Mouse (Mus musculus) embryonic facial prominence, embryonic 13.5 days (tissue): Measurements from ENCODE around the gene Igfals. TPM values are rescaled to one million over a fixed set of nuclear protein-coding genes. Genes with fewer than 3 reads are reported as not detected.

Experiments used
- ATAC-seq: fragments of 200-750 bp; cut with Nextera tagmentation; 2 replicates; pipeline ENCODE4 v1.8.0; 2017; ENCODE audit warnings: low read depth; ENCODE audit not compliant: insufficient number of reproducible peaks, insufficient read depth, low FRiP score, low TSS enrichment
- H3K27ac ChIP-seq: fragments of 300-500 bp; sonication (generic); 2 replicates; pipeline ENCODE4 v1.5.1; 2015; ENCODE audit warnings: moderate library complexity, mild to moderate bottlenecking, inconsistent platforms
- H3K27me3 ChIP-seq: fragments of 300-500 bp; sonication (generic); 2 replicates; pipeline ENCODE4 v1.6.1; 2015; ENCODE audit warnings: mild to moderate bottlenecking, inconsistent platforms
- H3K36me3 ChIP-seq: fragments of 300-500 bp; sonication (generic); 2 replicates; pipeline ENCODE4 v1.6.1; 2015; ENCODE audit warnings: mild to moderate bottlenecking, inconsistent platforms
- H3K4me1 ChIP-seq: fragments of 300-500 bp; sonication (generic); 2 replicates; pipeline ENCODE4 v1.6.1; 2015; ENCODE audit warnings: inconsistent platforms
- H3K4me2 ChIP-seq: fragments of 300-500 bp; sonication (generic); 2 replicates; pipeline ENCODE4 v1.6.1; 2015; ENCODE audit warnings: moderate library complexity, mild to moderate bottlenecking, inconsistent platforms
- H3K4me3 ChIP-seq: fragments of 300-500 bp; sonication (generic); 2 replicates; pipeline ENCODE4 v1.5.1; 2015; ENCODE audit warnings: mild to moderate bottlenecking, inconsistent platforms
- H3K9ac ChIP-seq: fragments of 300-500 bp; sonication (generic); 2 replicates; pipeline ENCODE4 v1.6.1; 2015; ENCODE audit warnings: mild to moderate bottlenecking, inconsistent platforms
- H3K9me3 ChIP-seq: fragments of 300-500 bp; sonication (generic); 2 replicates; pipeline ENCODE4 v1.6.1; 2016; ENCODE audit warnings: inconsistent platforms
- WGBS: fragments of 180-500 bp; shearing (Covaris S2); methylation state at CpG from one replicate; pipeline ENCODE4 v1.1.7; 2015; ENCODE audit warnings: mixed read lengths; 5-methylcytosine and 5-hydroxymethylcytosine counted together
- polyA plus RNA-seq: library from polyadenylated mRNA; unstranded; fragments of >200 nt; fragmentation: Nextera tagmentation; extraction: Ambion mirVana; gene quantifications from 2 replicates; pipeline ENCODE4 v1.2.1, GENCODE M21; 2015

Igfals gene
- polyA plus RNA-seq = 0.37 and 0.42 TPM in 2 replicates

DNA sequence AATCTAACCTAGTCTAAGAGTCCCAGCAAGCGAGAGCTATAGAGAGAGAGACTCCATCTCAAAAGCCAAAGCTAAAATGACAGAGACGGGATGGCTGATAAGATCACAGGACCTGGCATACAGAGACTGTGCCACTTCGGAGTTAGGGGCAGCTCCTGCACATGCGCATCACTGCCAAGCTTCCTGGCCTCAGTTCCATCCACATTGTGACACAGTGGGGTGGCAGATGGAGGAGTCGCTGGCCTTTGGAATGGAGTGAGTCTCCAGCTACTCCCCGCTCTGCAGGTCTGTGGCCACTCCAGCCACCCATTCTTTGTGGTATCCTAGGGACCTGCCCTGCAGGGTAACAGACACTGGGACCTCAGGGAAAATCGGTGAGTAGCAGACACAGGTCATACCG, at the start of gene Igfals:
Gene Igfals (plus strand): TSS at position 222 of the 400 bp plus-strand sequence.
- H3K27me3 ChIP-seq = no peaks in the 10 kb centered on the region
- no peak within 1 kb of the TSS for H3K4me3 ChIP-seq
- H3K9me3 ChIP-seq = no peaks in the 10 kb centered on the region
- peaks cover 36% of the 10 kb centered on the region for H3K36me3 ChIP-seq
- no peak within 1 kb of the TSS for H3K4me2 ChIP-seq
- WGBS = 84% methylated on average over 8 of the region's 8 CpGs
- ATAC-seq = no peak
- H3K9ac ChIP-seq = 0 out of 2 replicates have a peak within 1 kb of the TSS, but pooled peaks have one; percentile 6
- no peak within 1 kb of the TSS for H3K27ac ChIP-seq
- no peaks in the 10 kb centered on the region for H3K4me1 ChIP-seq

- no peaks in the 10 kb centered on the region for H3K36me3 ChIP-seq
- H3K27ac ChIP-seq = no peak overlapping the region
- no peaks in the 10 kb centered on the region for H3K4me1 ChIP-seq
- H3K9ac ChIP-seq = no peak overlapping the region
- no peak overlapping the region for H3K4me2 ChIP-seq
- H3K27me3 ChIP-seq = peaks cover 17% of the 10 kb centered on the region; the same call in 1 of the 2 replicates
- H3K4me3 ChIP-seq = no peak overlapping the region
- no peaks in the 10 kb centered on the region for H3K9me3 ChIP-seq
- WGBS = 26% methylated on average over 1 of the region's 1 CpGs
- ATAC-seq = no peak
Measured at GRCm38 (mm10) chr17:24817503-24817902, 48.3 kb upstream of the Igfals start.

- peaks cover 15% of the 10 kb centered on the region; the same call in 1 of the 2 replicates for H3K27me3 ChIP-seq
- no peaks in the 10 kb centered on the region for H3K9me3 ChIP-seq
- no peak overlapping the region for H3K27ac ChIP-seq
- no peaks in the 10 kb centered on the region for H3K36me3 ChIP-seq
- H3K4me3 ChIP-seq = no peak overlapping the region
- no peaks in the 10 kb centered on the region for H3K4me1 ChIP-seq
- no peak for ATAC-seq
- 54% methylated on average over 6 of the region's 6 CpGs for whole genome bisulfite sequencing
- H3K9ac ChIP-seq = no peak overlapping the region
- no peak overlapping the region for H3K4me2 ChIP-seq
Measured at GRCm38 (mm10) chr17:24818172-24818571, 47.6 kb upstream of the Igfals start.

- H3K9me3 ChIP-seq = no peaks in the 10 kb centered on the region
- ATAC-seq = no peak
- no peaks in the 10 kb centered on the region for H3K36me3 ChIP-seq
- no peaks in the 10 kb centered on the region for H3K4me1 ChIP-seq
- peaks cover 15% of the 10 kb centered on the region for H3K27me3 ChIP-seq
- H3K9ac ChIP-seq = no peak overlapping the region
- H3K4me3 ChIP-seq = no peak overlapping the region
- no peak overlapping the region for H3K27ac ChIP-seq
- WGBS = 66% methylated on average over 2 of the region's 2 CpGs
- no peak overlapping the region for H3K4me2 ChIP-seq
Measured at GRCm38 (mm10) chr17:24819469-24819868, 46.3 kb upstream of the Igfals start.

DNA sequence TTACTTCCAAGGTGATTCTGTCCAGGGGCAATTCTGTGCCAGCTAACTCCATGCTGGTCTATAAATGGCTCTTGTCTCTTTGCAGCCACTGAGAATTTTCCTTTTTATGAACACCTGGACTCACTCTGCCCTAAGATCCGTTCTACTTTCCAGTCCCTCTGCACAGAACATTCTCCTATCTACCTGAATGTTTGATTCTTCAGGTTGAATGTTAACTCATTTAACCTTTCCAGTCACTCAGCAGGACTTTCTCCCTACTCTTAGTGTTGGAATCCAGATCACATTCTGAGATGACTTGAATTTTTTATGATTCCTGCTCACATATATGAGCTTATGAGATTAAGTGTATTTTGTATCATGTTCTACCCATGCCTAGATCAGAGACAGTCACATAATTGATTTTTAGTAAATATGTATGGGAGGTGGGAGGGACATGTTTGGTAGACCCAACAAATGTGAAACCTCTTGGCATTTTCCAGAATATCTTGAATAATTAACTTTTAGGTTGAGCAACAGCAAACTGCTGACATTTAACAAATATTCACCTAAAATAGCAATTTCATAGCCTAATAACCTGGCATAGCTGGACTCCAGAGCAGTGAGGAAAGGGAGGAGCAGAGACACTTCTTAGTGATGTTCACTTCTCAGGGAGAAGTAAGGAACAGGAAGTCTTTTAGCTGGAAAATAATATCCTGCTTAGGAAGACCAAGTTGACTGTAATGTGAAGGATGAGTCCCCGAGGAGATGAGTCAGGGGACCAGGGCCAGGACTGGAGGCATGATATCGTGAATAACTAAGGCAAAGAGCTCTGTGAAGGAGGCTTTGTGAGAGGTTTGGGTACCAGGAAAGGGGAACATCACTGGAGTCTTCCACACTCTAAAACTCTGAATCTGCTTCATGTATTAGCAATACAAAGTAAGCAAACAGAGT, 44.2 kb upstream of the Igfals start:
- H3K27ac ChIP-seq = no peak overlapping the region
- no peak overlapping the region for H3K4me3 ChIP-seq
- H3K9ac ChIP-seq = no peak overlapping the region
- H3K9me3 ChIP-seq = no peaks in the 10 kb centered on the region
- no peaks in the 10 kb centered on the region for H3K4me1 ChIP-seq
- no peak overlapping the region for H3K4me2 ChIP-seq
- 56% methylated on average over 3 of the region's 3 CpGs for WGBS
- ATAC-seq = no peak
- peaks cover 28% of the 10 kb centered on the region for H3K27me3 ChIP-seq
- H3K36me3 ChIP-seq = no peaks in the 10 kb centered on the region

GRCm38 (mm10) chr17:24839842-24840241, 26.0 kb upstream of the Igfals start, which contains the start of gene Hagh:
Hagh (plus strand) TSS chr17:24840143.
- ATAC-seq = no peak
- WGBS = 58% methylated on average over 8 of the region's 8 CpGs
- H3K4me3 ChIP-seq = no peak within 1 kb of the TSS
- no peak within 1 kb of the TSS for H3K27ac ChIP-seq
- no peaks in the 10 kb centered on the region for H3K9me3 ChIP-seq
- no peak within 1 kb of the TSS for H3K9ac ChIP-seq
- peaks cover 26% of the 10 kb centered on the region for H3K27me3 ChIP-seq
- H3K4me2 ChIP-seq = no peak within 1 kb of the TSS
- H3K4me1 ChIP-seq = no peaks in the 10 kb centered on the region
- no peaks in the 10 kb centered on the region for H3K36me3 ChIP-seq

DNA sequence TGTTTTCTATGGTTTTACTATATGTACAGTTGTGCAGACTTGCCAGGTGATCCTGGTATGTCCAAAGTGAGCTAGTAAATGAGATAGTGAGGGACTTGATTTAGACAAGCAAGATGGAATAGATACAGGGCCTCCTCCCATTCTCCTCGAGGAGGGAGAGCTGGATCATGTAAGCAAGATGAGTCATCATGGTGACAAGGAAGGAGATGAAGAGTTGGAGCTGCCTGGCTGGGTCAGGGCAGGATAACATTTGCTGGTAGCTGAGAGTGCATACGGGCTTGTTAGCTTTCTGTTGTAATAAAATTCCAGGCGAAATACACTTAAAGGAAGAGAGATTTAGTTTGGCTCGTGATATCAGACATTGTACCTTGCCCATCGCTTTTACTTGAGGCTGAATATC, 25.5 kb upstream of the Igfals start:
- Histone ChIP-seq H3K4me1 (no peaks in the 10 kb centered on the region), H3K9me3 (no peaks in the 10 kb centered on the region), H3K27ac (no peak overlapping the region), H3K27me3 (peaks cover 25% of the 10 kb centered on the region), H3K4me2 (no peak overlapping the region), H3K4me3 (no peak overlapping the region), H3K36me3 (no peaks in the 10 kb centered on the region), H3K9ac (no peak overlapping the region)
- WGBS = 55% methylated on average over 5 of the region's 5 CpGs
- ATAC-seq = no peak

DNA sequence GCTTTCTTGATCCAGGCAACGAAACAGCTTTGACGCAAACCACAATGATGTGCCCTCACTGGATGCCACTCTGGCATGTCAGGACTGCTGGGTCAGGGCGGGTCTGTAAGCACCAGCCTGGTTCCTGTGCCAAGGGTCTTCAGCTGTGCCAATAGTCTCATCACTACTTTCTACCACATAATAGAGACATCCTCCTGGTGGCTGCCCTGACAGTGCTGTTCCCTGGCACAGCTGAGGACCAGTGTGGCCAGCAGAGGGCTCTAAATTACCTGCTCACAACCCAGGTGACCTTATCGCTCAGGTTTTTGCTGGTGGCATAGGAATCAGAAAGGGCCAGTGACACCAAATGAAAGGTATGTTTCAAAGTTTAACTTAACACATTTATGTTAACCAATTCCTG, 24.7 kb upstream of the Igfals start:
- H3K36me3 ChIP-seq = no peaks in the 10 kb centered on the region
- H3K9ac ChIP-seq = no peak overlapping the region
- WGBS = 52% methylated on average over 4 of the region's 4 CpGs
- H3K9me3 ChIP-seq = no peaks in the 10 kb centered on the region
- H3K4me3 ChIP-seq = no peak overlapping the region
- no peak overlapping the region for H3K4me2 ChIP-seq
- no peak overlapping the region for H3K27ac ChIP-seq
- peaks cover 20% of the 10 kb centered on the region for H3K27me3 ChIP-seq
- no peaks in the 10 kb centered on the region for H3K4me1 ChIP-seq
- ATAC-seq = no peak

DNA sequence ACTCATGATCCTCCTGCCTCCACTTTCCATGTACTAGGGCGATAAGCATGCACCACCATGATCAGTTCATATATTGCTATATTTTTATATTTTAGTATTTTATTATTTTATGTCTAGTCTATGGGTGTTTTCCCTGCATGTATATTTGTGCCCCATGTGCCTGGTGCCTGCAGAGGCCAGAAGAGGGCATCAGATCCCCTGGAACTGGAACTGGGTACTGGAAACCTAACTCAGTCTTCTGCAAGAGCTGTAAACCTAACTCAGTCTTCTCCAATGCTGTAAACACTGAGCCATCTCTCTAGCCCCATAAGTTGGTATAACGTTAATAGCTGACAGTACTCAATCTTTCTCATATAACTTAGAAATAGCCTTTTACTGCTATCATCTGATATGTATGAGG, 23.2 kb upstream of the Igfals start:
- H3K9ac ChIP-seq = no peak overlapping the region
- WGBS = 47% methylated on average over 2 of the region's 2 CpGs
- no peaks in the 10 kb centered on the region for H3K4me1 ChIP-seq
- H3K9me3 ChIP-seq = no peaks in the 10 kb centered on the region
- no peaks in the 10 kb centered on the region for H3K36me3 ChIP-seq
- H3K27ac ChIP-seq = no peak overlapping the region
- no peak overlapping the region for H3K4me3 ChIP-seq
- ATAC-seq = no peak
- H3K4me2 ChIP-seq = no peak overlapping the region
- peaks cover 20% of the 10 kb centered on the region for H3K27me3 ChIP-seq

GRCm38 (mm10) chr17:24844525-24844924, 21.3 kb upstream of the Igfals start:
- Histone ChIP-seq H3K36me3 (no peaks in the 10 kb centered on the region), H3K4me1 (peaks cover 6% of the 10 kb centered on the region), H3K9me3 (no peaks in the 10 kb centered on the region), H3K4me3 (no peak overlapping the region), H3K9ac (no peak overlapping the region), H3K27me3 (peaks cover 20% of the 10 kb centered on the region), H3K27ac (no peak overlapping the region), H3K4me2 (no peak overlapping the region)
- no peak for ATAC-seq
- 56% methylated on average over 9 of the region's 9 CpGs for WGBS

- Histone ChIP-seq H3K27me3 (peaks cover 22% of the 10 kb centered on the region), H3K4me1 (peaks cover 17% of the 10 kb centered on the region), H3K27ac (no peak overlapping the region), H3K36me3 (no peaks in the 10 kb centered on the region), H3K4me3 (no peak overlapping the region), H3K9ac (no peak overlapping the region), H3K4me2 (no peak overlapping the region), H3K9me3 (no peaks in the 10 kb centered on the region)
- ATAC-seq = no peak
- WGBS = 97% methylated on average over 1 of the region's 1 CpGs
Measured at GRCm38 (mm10) chr17:24847386-24847785, 18.4 kb upstream of the Igfals start.

- Histone ChIP-seq H3K9me3 (no peaks in the 10 kb centered on the region), H3K9ac (no peak overlapping the region), H3K4me3 (peak overlapping the region; percentile 76; the same call in 1 of the 2 replicates), H3K36me3 (peaks cover 6% of the 10 kb centered on the region), H3K27me3 (peaks cover 22% of the 10 kb centered on the region), H3K4me1 (peaks cover 17% of the 10 kb centered on the region), H3K27ac (no peak overlapping the region), H3K4me2 (peak overlapping the region; percentile 86)
- no peak for ATAC-seq
Measured at GRCm38 (mm10) chr17:24848600-24849031, 17.2 kb upstream of the Igfals start.
